Mouse (Mus musculus): ENCODE data around the gene Trappc1.

- TF ChIP-seq TAL1 (IDR thresholded peaks at IDR 0.05; ENCODE audit: low read length) (no peak), GATA1 (IDR thresholded peaks at IDR 0.05; ENCODE audit: low read length) (no peak)
Observed at GRCm38 (mm10) chr11:69311266-69311665, 12.5 kb upstream of the Trappc1 start.

Measured in erythroblast, embryonic 14.5 days (primary cell).